ENCODE assay signal across 8 mouse cellular contexts in genomic region chr9:44879694-44880271, GRCm38 (mm10). TPM values are rescaled to one million over a fixed set of nuclear protein-coding genes. Genes with fewer than 3 reads are reported as not detected.
DNase-seq lines count a peak whose midpoint lies in the region; ATAC-seq and TF ChIP-seq lines count a peak whose summit lies in the region.

No protein-coding gene starts in this region.

- no peak for TF ChIP-seq EP300 in lung, postnatal 0 days (IDR thresholded peaks at IDR 0.05)

- intact Hi-C loops in gastrocnemius, adult 2 months (cut with DNase I): loop anchor here (2.0 to 5.0 kb wide), 2 partner anchors 38 to 39 kb away; no protein-coding TSS in a partner anchor
- intact Hi-C loops in gastrocnemius, postnatal 36 days (cut with DNase I): loop anchor here (5.0 kb wide), 2 partner anchors 37 to 38 kb away; no protein-coding TSS in a partner anchor

- TF ChIP-seq CTCF in gastrocnemius, adult 2 months (IDR thresholded peaks at IDR 0.05): no peak
- TF ChIP-seq CTCF in lung, postnatal 0 days (IDR thresholded peaks at IDR 0.05): no peak

- peak overlapping the region; percentile 94 for H3K27ac ChIP-seq in gastrocnemius, adult 2 months
- peak overlapping the region; percentile 100 for H3K27ac ChIP-seq in hindbrain, embryonic 12.5 days
- H3K27ac ChIP-seq in lung, postnatal 0 days (ENCODE audit: low read length): no peak overlapping the region
- H3K27ac ChIP-seq in stomach, embryonic 15.5 days: peak overlapping the region; percentile 90

- ATAC-seq in hindbrain, embryonic 12.5 days (ENCODE audit: low FRiP score): no peak
- no peak for ATAC-seq in lung, postnatal 0 days
- no peak for ATAC-seq in stomach, embryonic 15.5 days (ENCODE audit: insufficient read depth, low FRiP score, low read depth)

- peak overlapping the region; percentile 77 for H3K4me3 ChIP-seq in gastrocnemius, adult 2 months
- peak overlapping the region; percentile 68 for H3K4me3 ChIP-seq in hindbrain, embryonic 12.5 days
- H3K4me3 ChIP-seq in lung, postnatal 0 days (ENCODE audit: low read depth, low read length): peak overlapping the region; percentile 96
- H3K4me3 ChIP-seq in stomach, embryonic 15.5 days (replicated peaks): peak overlapping the region; percentile 99

- H3K27me3 ChIP-seq in hindbrain, embryonic 12.5 days: no peaks in the 10 kb centered on the region
- no peaks in the 10 kb centered on the region for H3K27me3 ChIP-seq in lung, postnatal 0 days (replicated peaks; ENCODE audit: insufficient read depth, low read length)
- H3K27me3 ChIP-seq in stomach, embryonic 15.5 days (replicated peaks): no peaks in the 10 kb centered on the region

- peaks cover 52% of the 10 kb centered on the region for H3K4me1 ChIP-seq in hindbrain, embryonic 12.5 days
- H3K4me1 ChIP-seq in lung, postnatal 0 days (ENCODE audit: insufficient read depth, low read depth, low read length): peaks cover 9% of the 10 kb centered on the region
- H3K4me1 ChIP-seq in stomach, embryonic 15.5 days: peaks cover 31% of the 10 kb centered on the region

- peak overlapping the region; percentile 86 for H3K9ac ChIP-seq in hindbrain, embryonic 12.5 days
- peak overlapping the region; percentile 84 for H3K9ac ChIP-seq in lung, postnatal 0 days (replicated peaks; ENCODE audit: low read depth)
- peak overlapping the region; percentile 11; the same call in 1 of the 2 replicates for H3K9ac ChIP-seq in stomach, embryonic 15.5 days

- no peaks in the 10 kb centered on the region for H3K9me3 ChIP-seq in hindbrain, embryonic 12.5 days (replicated peaks)
- no peaks in the 10 kb centered on the region for H3K9me3 ChIP-seq in lung, postnatal 0 days (ENCODE audit: low read length)
- H3K9me3 ChIP-seq in stomach, embryonic 15.5 days: no peaks in the 10 kb centered on the region

- no peaks in the 10 kb centered on the region for H3K36me3 ChIP-seq in hindbrain, embryonic 12.5 days
- no peaks in the 10 kb centered on the region for H3K36me3 ChIP-seq in lung, postnatal 0 days (ENCODE audit: insufficient read depth, low read length)
- H3K36me3 ChIP-seq in stomach, embryonic 15.5 days: no peaks in the 10 kb centered on the region

- H3K4me2 ChIP-seq in hindbrain, embryonic 12.5 days (replicated peaks): peak overlapping the region; percentile 82
- peak overlapping the region; percentile 99 for H3K4me2 ChIP-seq in lung, postnatal 0 days (replicated peaks; ENCODE audit: low read depth, low read length)
- peak overlapping the region; percentile 95 for H3K4me2 ChIP-seq in stomach, embryonic 15.5 days

- DNase-seq in gastrocnemius, adult 2 months: peak; percentile 31
- DNase-seq in gastrocnemius, postnatal 36 days: no peak
- peak; percentile 39 for DNase-seq in CD4-positive helper T cell, adult 2 months (ENCODE audit: low read depth, low spot score)
- peak; percentile 5 for DNase-seq in embryo, embryonic 9.5 days (ENCODE audit: extremely low spot score)
- peak; percentile 35 for DNase-seq in lung, postnatal 0 days (ENCODE audit: low spot score)
- DNase-seq in adipocyte (ENCODE audit: low spot score): no peak

- under 1% methylated on average over 13 of the region's 13 CpGs for WGBS in hindbrain, embryonic 12.5 days
- 2% methylated on average over 13 of the region's 13 CpGs for WGBS in lung, postnatal 0 days
- under 1% methylated on average over 13 of the region's 13 CpGs for WGBS in stomach, embryonic 15.5 days

RNA-seq across cellular contexts. Expression of gene Kmt2a, which starts 1.3 kb away (rescaled TPM):
- 10 to 100 TPM; 21.5 to 21.7 TPM for total RNA-seq in gastrocnemius, adult 2 months (2021)
- total RNA-seq in gastrocnemius, postnatal 36 days (2021): 10 to 100 TPM; 12.5 to 12.8 TPM
- polyA plus RNA-seq in hindbrain, embryonic 12.5 days (2016; fragmentation: Nextera tagmentation; extraction: Ambion mirVana): 29.5 and 33.2 TPM in 2 replicates
- 6.9 and 8.1 TPM in 2 replicates for polyA plus RNA-seq in lung, postnatal 0 days (2015; fragmentation: Nextera tagmentation; extraction: Ambion mirVana)
- polyA plus RNA-seq in stomach, embryonic 15.5 days (2015; fragmentation: Nextera tagmentation; extraction: Ambion mirVana): 14.1 and 14.2 TPM in 2 replicates

RNA-seq across cellular contexts. Expression of gene Atp5l, which starts 40.8 kb away (rescaled TPM):
- 100 to 1,000 TPM; 668 to 937 TPM for total RNA-seq in gastrocnemius, adult 2 months (2021)
- total RNA-seq in gastrocnemius, postnatal 36 days (2021): 100 to 1,000 TPM; 659 to 699 TPM
- 489 and 578 TPM in 2 replicates for polyA plus RNA-seq in hindbrain, embryonic 12.5 days (2016; fragmentation: Nextera tagmentation; extraction: Ambion mirVana)
- 663 and 736 TPM in 2 replicates for polyA plus RNA-seq in lung, postnatal 0 days (2015; fragmentation: Nextera tagmentation; extraction: Ambion mirVana)
- 757 and 776 TPM in 2 replicates for polyA plus RNA-seq in stomach, embryonic 15.5 days (2015; fragmentation: Nextera tagmentation; extraction: Ambion mirVana)

Comparison
In these comparisons a context has a peak if more than half of its experiments do, and no peak if none do; other contexts are left out.
1. DNase-seq: peak in gastrocnemius, adult 2 months (single experiment), CD4-positive helper T cell, adult 2 months (single experiment), embryo, embryonic 9.5 days (single experiment) and lung, postnatal 0 days (single experiment); none in gastrocnemius, postnatal 36 days (0 of 2) and adipocyte (single experiment).
2. H3K9ac ChIP-seq: peak in every context shown above with its lines; median percentile 86 in hindbrain, embryonic 12.5 days; 84 in lung, postnatal 0 days; 11 in stomach, embryonic 15.5 days.
3. Peak in every context shown above with its lines, with median percentiles within 50 percentile points of each other: H3K4me3 ChIP-seq and H3K4me2 ChIP-seq.